8 mouse cellular contexts compared by ENCODE assay signal in the genomic region with DNA sequence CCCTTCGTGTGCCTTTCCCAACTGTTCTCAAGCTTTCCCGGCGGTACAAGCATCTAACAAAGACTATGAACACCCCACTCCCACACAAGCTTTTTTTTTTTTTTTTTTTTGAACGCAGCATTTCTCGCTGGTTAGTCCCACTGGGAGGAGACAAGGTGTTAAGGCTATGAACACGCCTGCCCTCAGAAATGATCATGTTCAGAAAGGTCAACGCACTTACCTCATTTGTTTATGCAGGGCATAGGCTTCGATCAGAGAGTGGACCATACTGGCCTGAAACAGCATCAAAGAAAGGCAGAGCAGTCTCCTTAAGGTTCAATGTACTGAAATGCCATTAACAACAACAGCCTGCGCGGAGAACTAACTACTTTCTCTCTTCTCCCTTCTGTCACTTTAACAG. TPM values are rescaled to one million over a fixed set of nuclear protein-coding genes. Genes with fewer than 3 reads are reported as not detected.
DNase-seq lines count a peak whose midpoint lies in the region; ATAC-seq and TF ChIP-seq lines count a peak whose summit lies in the region.

No protein-coding gene starts in this region.

- no peaks in the 10 kb centered on the region for H3K79me2 ChIP-seq in macrophage (ENCODE audit: inconsistent target)

- no peak overlapping the region for H3K27ac ChIP-seq in heart, embryonic 12.5 days (ENCODE audit: poor library complexity, severe bottlenecking)
- H3K27ac ChIP-seq in forebrain, embryonic 16.5 days (ENCODE audit: low read length), result no peak overlapping the region
- no peak overlapping the region for H3K27ac ChIP-seq in macrophage

- H3K4me3 ChIP-seq in heart, embryonic 12.5 days, result peak overlapping the region; percentile 63
- H3K4me3 ChIP-seq in E14TG2a.4 (replicated peaks; ENCODE audit: low read length), result peak overlapping the region; percentile 79
- H3K4me3 ChIP-seq in forebrain, embryonic 16.5 days (replicated peaks; ENCODE audit: low read length), result peak overlapping the region; percentile 54
- peak overlapping the region; percentile 57 for H3K4me3 ChIP-seq in macrophage (ENCODE audit: inconsistent target)

- H3K36me3 ChIP-seq in heart, embryonic 12.5 days, result peaks cover 6% of the 10 kb centered on the region; the same call in 1 of the 2 replicates
- H3K36me3 ChIP-seq in E14TG2a.4 (ENCODE audit: insufficient read depth, low read length) (no peaks in the 10 kb centered on the region), macrophage (ENCODE audit: inconsistent target) (no peaks in the 10 kb centered on the region; the same call in 1 of the 2 replicates)
- no peaks in the 10 kb centered on the region for H3K36me3 ChIP-seq in forebrain, embryonic 16.5 days (ENCODE audit: control insufficient read depth, insufficient read depth)

- DNase-seq in heart, postnatal 25 days (ENCODE audit: low spot score), result no peak
- no peak for DNase-seq in gastrocnemius, postnatal 25 days
- DNase-seq in retina, postnatal 1 day, result no peak
- DNase-seq in left cerebral cortex, adult 11 months (ENCODE audit: low spot score), result no peak

- H3K9ac ChIP-seq in heart, embryonic 12.5 days, result peak overlapping the region; percentile 62; the same call in 1 of the 2 replicates
- H3K9ac ChIP-seq in forebrain, embryonic 16.5 days (replicated peaks; ENCODE audit: low read depth, low read length), result peak overlapping the region; percentile 59; the same call in 1 of the 2 replicates

- WGBS in heart, embryonic 12.5 days, result 31% methylated on average over 10 of the region's 10 CpGs
- WGBS in forebrain, embryonic 16.5 days, result 25% methylated on average over 10 of the region's 10 CpGs
- WGBS in macrophage (ENCODE audit: missing documents), result 36% methylated on average over 10 of the region's 10 CpGs

- no peaks in the 10 kb centered on the region for H3K9me3 ChIP-seq in heart, embryonic 12.5 days (replicated peaks)
- no peaks in the 10 kb centered on the region for H3K9me3 ChIP-seq in E14TG2a.4 (ENCODE audit: low read length)
- H3K9me3 ChIP-seq in forebrain, embryonic 16.5 days (ENCODE audit: control insufficient read depth, low read length), result no peaks in the 10 kb centered on the region

- H3K4me2 ChIP-seq in heart, embryonic 12.5 days, result peak overlapping the region; percentile 68
- H3K4me2 ChIP-seq in forebrain, embryonic 16.5 days (ENCODE audit: low read length), result peak overlapping the region; percentile 62

- no peak for ATAC-seq in heart, embryonic 12.5 days (ENCODE audit: insufficient number of reproducible peaks, low FRiP score)
- peak; percentile 9; the same call in 1 of the 2 replicates for ATAC-seq in forebrain, embryonic 16.5 days

- intact Hi-C loops in heart, postnatal 25 days (cut with DNase I), result no loop called here

- TF ChIP-seq CTCF in E14TG2a.4 (conservative IDR thresholded peaks at IDR 0.05; ENCODE audit: low read length), result no peak

- H3K4me1 ChIP-seq in heart, embryonic 12.5 days (replicated peaks), result no peaks in the 10 kb centered on the region
- peaks cover 4% of the 10 kb centered on the region; the same call in 1 of the 2 replicates for H3K4me1 ChIP-seq in E14TG2a.4 (replicated peaks; ENCODE audit: low read depth, low read length)
- peaks cover 3% of the 10 kb centered on the region; the same call in 1 of the 2 replicates for H3K4me1 ChIP-seq in forebrain, embryonic 16.5 days (replicated peaks; ENCODE audit: control insufficient read depth, insufficient read depth, low read length)

- H3K27me3 ChIP-seq in heart, embryonic 12.5 days (replicated peaks), result no peaks in the 10 kb centered on the region; the same call in 1 of the 2 replicates
- no peaks in the 10 kb centered on the region for H3K27me3 ChIP-seq in E14TG2a.4 (ENCODE audit: insufficient read depth, low read length)
- H3K27me3 ChIP-seq in forebrain, embryonic 16.5 days (replicated peaks; ENCODE audit: control insufficient read depth, insufficient read depth, low read length), result no peaks in the 10 kb centered on the region

RNA-seq across cellular contexts. Expression of a gene that starts 1.0 kb away (rescaled TPM):
- 5.2 and 6.8 TPM in 2 replicates for polyA plus RNA-seq in heart, embryonic 12.5 days (2016; fragmentation: Nextera tagmentation; extraction: Ambion mirVana)
- 1 to 10 TPM; 3.2 to 3.9 TPM for total RNA-seq in heart, postnatal 25 days (2021)
- 9.9 and 12.1 TPM in 2 replicates for polyA plus RNA-seq in forebrain, embryonic 16.5 days (2015; fragmentation: Nextera tagmentation; extraction: Ambion mirVana)
- 10 to 100 TPM; 11.2 to 54.0 (median 36.5) TPM for total RNA-seq in macrophage (2018; cell fraction: chromatin; rRNA removed)
- 1 to 10 TPM; 5.3 to 9.3 (median 7.0) TPM for total RNA-seq in macrophage (2018; cell fraction: cytosol; rRNA removed)
- total RNA-seq in macrophage (2018; cell fraction: nucleus; rRNA removed), result 10 to 100 TPM in 24 of 26 experiments, 1 to 10 TPM in 2; 7.2 to 40.7 (median 22.9) TPM
- polyA plus RNA-seq in macrophage (2018), result 5.5 to 7.8 TPM (median 7.2 TPM) in 3 replicates
- 1 to 10 TPM; 2.5 to 3.1 TPM for total RNA-seq in gastrocnemius, postnatal 25 days (2021)
